Mouse (Mus musculus) kidney, adult 2 months (tissue): ENCODE measurements around the gene Uspl1.

Source experiments
- CTCF ChIP-seq: fragments of 200-500 bp; conservative IDR thresholded peaks from 2 replicates; pipeline ENCODE4 v1.5.1; 2011; ENCODE audit warnings: low read depth, mild to moderate bottlenecking, control low read depth, low read length, moderate library complexity, mixed read lengths; ENCODE audit not compliant: insufficient read depth, insufficient read length
- POLR2A ChIP-seq: fragments of 200-500 bp; IDR thresholded peaks from one replicate; pipeline ENCODE4 v1.6.1; 2011; ENCODE audit warnings: low read depth, low read length, control low read depth

- no peak for TF ChIP-seq CTCF
- no peak for TF ChIP-seq POLR2A
Observed at GRCm38 (mm10) chr5:149196611-149197010, 12.5 kb downstream of the Uspl1 start.
